Mouse (Mus musculus): ENCODE data around the gene Foxn3.

Gene Foxn3

DNA sequence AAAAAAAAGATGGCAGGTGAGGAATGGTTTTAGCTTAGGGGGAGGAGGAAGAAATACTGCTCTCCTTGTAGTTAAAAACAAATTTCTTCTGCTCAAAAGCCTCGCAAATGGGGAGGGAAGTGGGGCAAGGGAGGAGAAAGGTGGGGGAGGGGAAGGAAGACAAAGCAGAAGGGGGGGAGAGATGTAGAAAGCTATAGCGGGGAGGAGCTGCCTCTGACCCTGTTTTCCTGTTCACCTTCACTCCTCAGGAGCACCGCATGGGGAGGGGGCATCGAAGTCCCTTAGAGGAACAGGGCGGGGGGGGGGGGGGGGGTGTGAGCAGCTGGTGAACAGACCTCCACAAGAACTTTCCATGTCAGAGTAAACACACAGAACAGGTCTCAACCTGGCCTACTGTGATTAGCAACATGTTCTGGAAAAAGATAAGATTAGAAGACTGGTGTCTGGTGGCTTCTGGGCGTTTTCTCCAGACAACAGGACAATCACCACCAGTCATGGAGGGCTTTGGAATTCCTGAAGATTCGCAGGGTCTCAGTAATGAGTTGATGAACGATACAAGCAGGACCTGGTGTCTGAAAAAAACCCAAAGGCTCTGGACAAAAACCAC, 231.9 kb downstream of the Foxn3 start:
- DNase-seq (ENCODE audit: low spot score in 2 of 2), result peak; percentile 29 to 45

DNA sequence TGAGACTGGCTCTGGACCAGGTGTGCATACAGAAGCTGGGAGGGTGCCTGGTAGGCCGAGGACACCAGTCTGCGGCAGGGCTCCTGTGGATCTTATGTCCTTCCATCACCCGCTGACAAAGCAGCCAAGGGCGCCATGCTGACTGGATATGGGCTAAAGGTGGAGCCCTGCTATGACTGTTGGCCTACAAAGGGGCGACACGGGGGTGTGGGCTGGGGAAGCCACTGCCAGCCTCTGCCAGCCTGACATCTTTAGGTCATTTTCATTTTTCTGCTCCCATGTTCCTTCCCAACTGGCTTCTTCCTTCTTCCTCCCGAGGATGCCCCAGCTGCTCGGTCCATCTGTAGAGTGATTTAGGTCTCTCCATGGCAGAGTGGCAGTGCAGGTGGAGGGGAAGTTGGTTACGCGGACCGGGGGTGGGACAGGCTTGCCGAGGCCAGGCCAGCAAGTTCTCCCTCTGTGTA, 232.5 kb downstream of the Foxn3 start:
- peak in 1 of 2 experiments; percentile 17 for DNase-seq (ENCODE audit: low spot score in 2 of 2)

DNA sequence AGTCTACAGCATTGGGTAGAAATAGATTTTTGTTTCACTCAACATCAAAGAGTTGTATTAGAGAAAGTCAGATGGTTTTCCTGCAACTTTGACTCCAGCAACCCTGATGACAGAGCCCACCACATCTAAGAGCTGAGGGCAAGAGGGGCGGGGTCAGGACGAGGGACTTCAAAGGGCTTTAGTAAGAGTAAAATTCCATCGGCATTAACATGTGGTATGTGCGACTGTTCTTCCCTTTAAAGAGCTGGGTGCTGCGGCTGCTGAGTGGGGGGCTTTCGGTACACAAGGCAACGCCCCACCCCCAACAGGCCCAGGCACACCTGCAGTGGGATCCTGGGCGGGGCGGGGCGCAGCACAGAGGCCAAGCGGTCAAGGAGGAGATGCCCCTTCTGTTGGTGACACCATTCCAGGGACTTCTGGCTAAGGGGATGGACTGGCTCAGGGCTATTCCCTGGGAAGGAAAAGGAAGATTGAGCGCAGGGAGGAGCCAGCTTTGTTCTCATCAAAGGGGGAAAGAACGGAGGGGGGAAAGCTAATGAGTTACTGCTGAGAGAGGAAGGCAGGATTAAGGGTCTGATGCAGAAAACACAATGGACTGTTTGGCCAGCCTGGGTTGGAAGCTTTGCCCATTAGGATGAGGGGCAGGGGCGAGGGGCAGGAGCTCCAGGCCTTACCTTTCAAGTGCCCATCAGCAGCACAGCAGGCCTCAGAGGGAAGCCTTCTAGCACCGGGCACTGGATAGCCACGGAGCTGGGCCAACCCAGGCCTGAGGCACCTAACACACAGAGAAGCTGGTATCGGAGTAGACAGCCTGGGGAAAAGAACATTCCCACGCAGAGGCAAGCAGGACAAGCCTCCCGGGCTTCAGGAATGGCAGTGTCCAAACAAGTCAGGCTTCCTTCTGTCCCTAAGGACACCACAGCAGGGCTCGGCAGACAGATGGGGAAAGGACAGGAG, 233.8 kb downstream of the Foxn3 start:
- DNase-seq (ENCODE audit: low spot score in 2 of 2), result peak; percentile 55 to 66

DNA sequence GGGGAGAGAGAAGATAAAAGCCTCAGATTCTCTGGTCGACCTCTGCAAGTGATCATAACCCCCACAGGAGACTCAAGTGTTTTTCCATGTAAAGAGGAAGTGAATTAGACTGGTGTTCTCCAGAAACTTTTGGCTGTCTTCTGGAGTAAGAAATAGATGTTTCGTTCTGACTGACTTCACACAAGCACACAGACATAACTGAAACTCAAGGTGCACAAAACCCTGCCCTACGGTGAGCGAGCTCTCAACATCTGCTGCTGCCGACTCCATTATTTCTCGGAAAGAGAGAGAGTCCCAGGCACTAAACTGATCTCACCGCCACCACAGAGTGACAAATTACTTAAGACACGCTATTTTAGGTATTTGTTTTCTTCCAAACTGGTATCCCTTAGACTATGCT, 237.2 kb downstream of the Foxn3 start:
- no peak for DNase-seq (ENCODE audit: low spot score in 2 of 2)

GRCm38 (mm10) chr12:99321633-99322431, 241.6 kb downstream of the Foxn3 start:
- DNase-seq (ENCODE audit: low spot score in 2 of 2), result peak in 1 of 2 experiments; percentile 25

DNA sequence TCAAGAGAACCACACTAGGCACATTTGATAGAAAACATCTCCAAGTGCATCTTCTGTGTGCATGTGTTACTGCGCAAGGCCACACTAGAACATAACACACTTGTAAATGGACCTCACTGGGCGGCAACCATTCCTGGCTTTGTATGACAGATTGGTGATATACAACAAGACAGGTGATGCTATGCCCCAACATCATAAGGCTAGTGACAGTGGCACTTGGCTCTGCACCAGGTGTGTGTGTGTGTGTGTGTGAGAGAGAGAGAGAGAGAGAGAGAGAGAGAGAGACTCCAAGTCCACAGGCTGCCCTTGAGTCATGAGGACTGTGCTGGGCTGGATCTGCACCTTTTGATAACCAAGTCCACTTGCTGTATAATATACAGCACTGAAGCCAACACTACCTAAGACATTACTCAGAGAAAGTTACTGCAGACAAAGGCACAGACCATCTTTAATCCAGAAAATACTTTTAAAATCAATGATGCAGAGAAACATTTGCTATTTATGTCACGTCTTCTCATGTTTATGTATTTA, 242.4 kb downstream of the Foxn3 start:
- DNase-seq (ENCODE audit: low spot score in 2 of 2), result no peak

GRCm38 (mm10) chr12:99319896-99320295, 243.5 kb downstream of the Foxn3 start:
- DNase-seq (ENCODE audit: low spot score in 2 of 2), result no peak

- no peak for DNase-seq (ENCODE audit: low spot score in 2 of 2)
These were observed 244.2 kb downstream of the Foxn3 start for GRCm38 (mm10) chr12:99319171-99319570.

GRCm38 (mm10) chr12:99315931-99316330, 247.5 kb downstream of the Foxn3 start:
- no peak for DNase-seq (ENCODE audit: low spot score in 2 of 2)

GRCm38 (mm10) chr12:99314817-99315216, 248.6 kb downstream of the Foxn3 start:
- DNase-seq (ENCODE audit: low spot score in 2 of 2), result no peak

- DNase-seq (ENCODE audit: low spot score in 2 of 2), result peak; percentile 50 to 51
These were observed 252.1 kb downstream of the Foxn3 start for GRCm38 (mm10) chr12:99311303-99311702.

GRCm38 (mm10) chr12:99309937-99310336, 253.4 kb downstream of the Foxn3 start:
- DNase-seq (ENCODE audit: low spot score in 2 of 2), result no peak

- DNase-seq (ENCODE audit: low spot score in 2 of 2), result no peak
These were observed 254.8 kb downstream of the Foxn3 start for GRCm38 (mm10) chr12:99308541-99309089.

GRCm38 (mm10) chr12:99306536-99307204, 256.7 kb downstream of the Foxn3 start:
- DNase-seq (ENCODE audit: low spot score in 2 of 2), result no peak

GRCm38 (mm10) chr12:99305784-99306535, 257.4 kb downstream of the Foxn3 start:
- DNase-seq (ENCODE audit: low spot score in 2 of 2), result no peak

DNA sequence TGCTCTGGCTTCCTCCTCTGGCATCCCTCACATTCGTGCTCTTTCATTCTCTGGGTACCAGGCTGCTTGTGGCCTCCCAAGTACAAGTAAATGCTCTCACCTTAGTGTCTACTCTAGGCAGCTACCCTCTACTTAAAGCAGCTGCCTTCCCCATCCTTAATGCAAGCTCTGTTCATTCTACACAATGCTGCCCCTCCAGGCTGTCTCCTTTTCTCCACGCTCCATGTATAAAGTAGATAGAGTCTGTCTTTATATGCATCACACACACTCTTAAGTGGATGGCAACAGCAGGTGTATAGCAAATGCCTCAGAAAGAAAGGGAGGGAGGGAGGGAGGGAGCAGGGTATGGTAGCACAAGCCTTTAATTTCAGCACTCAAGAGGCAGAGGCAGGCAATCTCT, 258.1 kb downstream of the Foxn3 start:
- no peak for DNase-seq (ENCODE audit: low spot score in 2 of 2)

- DNase-seq (ENCODE audit: low spot score in 2 of 2), result no peak
These were observed 259.3 kb downstream of the Foxn3 start for GRCm38 (mm10) chr12:99304056-99304455.

GRCm38 (mm10) chr12:99303581-99303980, 259.8 kb downstream of the Foxn3 start:
- no peak for DNase-seq (ENCODE audit: low spot score in 2 of 2)

GRCm38 (mm10) chr12:99299900-99300299, 263.5 kb downstream of the Foxn3 start:
- DNase-seq (ENCODE audit: low spot score in 2 of 2), result no peak

All from thymus, postnatal 10 days (tissue).